Mouse (Mus musculus) inflammation-experienced regulatory T-cells, adult 6 months (primary cell): ENCODE data around the gene Myh2. TPM values are rescaled to one million over a fixed set of nuclear protein-coding genes. Genes with fewer than 3 reads are reported as not detected.

Experiments used
- polyA plus RNA-seq, 3 experiments: library from polyadenylated mRNA; unstranded; fragments of 100-300 nt; shearing (Covaris generic); gene quantifications; one replicate each; pipeline ENCODE4 v1.2.1; 2017

Myh2 gene
- polyA plus RNA-seq, 3 experiments from 2014 or later, result not detected

Other genes starting within 250 kb of the Myh2 start
- not detected for gene Tmem238l, start 214.4 kb upstream of the Myh2 start, polyA plus RNA-seq
- gene Tmem220, start 145.9 kb upstream of the Myh2 start, polyA plus RNA-seq, result 1 to 10 TPM; 1.9 to 3.0 (median 2.6) TPM
- 10 to 100 TPM; 68.1 to 92.5 (median 75.7) TPM for gene Adprm, start 118.4 kb upstream of the Myh2 start, polyA plus RNA-seq
- gene Sco1, start 118.4 kb upstream of the Myh2 start, polyA plus RNA-seq, result 1 to 10 TPM; 6.5 to 9.1 (median 8.9) TPM
- under 1 TPM; 0.12 to 0.57 (median 0.44) TPM for gene Myh3, start 92.7 kb upstream of the Myh2 start, polyA plus RNA-seq
- gene Myh1, start 29.0 kb downstream of the Myh2 start, polyA plus RNA-seq, result not detected
- under 1 TPM in 1 of 3 experiments, not detected in 2; 0.07 TPM for gene Myh4, start 67.0 kb downstream of the Myh2 start, polyA plus RNA-seq
- gene Myh8, start 106.1 kb downstream of the Myh2 start, polyA plus RNA-seq, result not detected
- gene Myh13, start 150.6 kb downstream of the Myh2 start, polyA plus RNA-seq, result not detected